Mouse (Mus musculus) hindbrain, embryonic 16.5 days (tissue): ENCODE measurements around the gene Bcl2a1c. TPM values are rescaled to one million over a fixed set of nuclear protein-coding genes. Genes with fewer than 3 reads are reported as not detected.
"Not testable (repeated sequence)": the region's sequence is repeated elsewhere in the genome, so short reads cannot be mapped to it uniquely, and the experiment has no call there.

Experiments
- ATAC-seq: fragments of 200-750 bp; cut with Nextera tagmentation; 2 replicates; pipeline ENCODE4 v1.8.0; 2017; ENCODE audit warnings: moderate TSS enrichment, moderate library complexity
- H3K27ac ChIP-seq: fragments of 300-500 bp; sonication (generic); 2 replicates; pipeline ENCODE4 v1.5.1; 2014; ENCODE audit warnings: low read depth, mild to moderate bottlenecking, control low read depth, low read length, moderate library complexity
- H3K27me3 ChIP-seq: fragments of 300-500 bp; sonication (generic); replicated peaks from 2 replicates; pipeline ENCODE4 v1.6.1; 2014; ENCODE audit warnings: low read length; ENCODE audit not compliant: control insufficient read depth, insufficient read depth
- H3K36me3 ChIP-seq: fragments of 300-500 bp; sonication (generic); 2 replicates; pipeline ENCODE4 v1.6.1; 2014; ENCODE audit warnings: mild to moderate bottlenecking, low read length, moderate library complexity, mixed read lengths; ENCODE audit not compliant: control insufficient read depth, insufficient read depth
- H3K4me1 ChIP-seq: fragments of 300-500 bp; sonication (generic); 2 replicates; pipeline ENCODE4 v1.6.1; 2014; ENCODE audit warnings: low read depth, low read length; ENCODE audit not compliant: control insufficient read depth, insufficient read depth
- H3K4me2 ChIP-seq: fragments of 300-500 bp; sonication (generic); 2 replicates; pipeline ENCODE4 v1.6.1; 2014; ENCODE audit warnings: mild to moderate bottlenecking, low read length, control low read depth, moderate library complexity
- H3K4me3 ChIP-seq: fragments of 300-500 bp; sonication (generic); 2 replicates; pipeline ENCODE4 v1.5.1; 2014; ENCODE audit warnings: mild to moderate bottlenecking, low read length, control low read depth, moderate library complexity
- H3K9ac ChIP-seq: fragments of 300-500 bp; sonication (generic); 2 replicates; pipeline ENCODE4 v1.6.1; 2014; ENCODE audit warnings: low read depth, mild to moderate bottlenecking, control low read depth, low read length, moderate library complexity
- H3K9me3 ChIP-seq: fragments of 300-500 bp; sonication (generic); 2 replicates; pipeline ENCODE4 v1.6.1; 2014; ENCODE audit warnings: mild to moderate bottlenecking, low read length, moderate library complexity; ENCODE audit not compliant: control insufficient read depth
- WGBS: fragments of 180-500 bp; shearing (Covaris S2); extraction: QIAGEN DNeasy Blood & Tissue Kit; methylation state at CpG from one replicate; pipeline ENCODE4 v1.1.7; 2014; 5-methylcytosine and 5-hydroxymethylcytosine counted together
- polyA plus RNA-seq: library from polyadenylated mRNA; unstranded; fragments of >200 nt; fragmentation: Nextera tagmentation; extraction: Ambion mirVana; gene quantifications from 2 replicates; pipeline ENCODE4 v1.2.1, GENCODE M21; 2015

The Bcl2a1c gene
- polyA plus RNA-seq, 1 experiment from 2014 or later: not detected

GRCm38 (mm10) chr9:114371717-114372116 is 41.8 kb downstream of the Bcl2a1c start:
- 27% methylated on average over 5 of the region's 5 CpGs for WGBS
- not testable (repeated sequence) for H3K4me1 ChIP-seq, ATAC-seq, H3K9me3 ChIP-seq, H3K4me2 ChIP-seq, H3K9ac ChIP-seq, H3K27me3 ChIP-seq, H3K36me3 ChIP-seq, H3K4me3 ChIP-seq, H3K27ac ChIP-seq

- no peaks in the 10 kb centered on the region for H3K36me3 ChIP-seq
- H3K9me3 ChIP-seq: no peaks in the 10 kb centered on the region
- H3K4me2 ChIP-seq: no peak overlapping the region
- no peak overlapping the region for H3K4me3 ChIP-seq
- no peaks in the 10 kb centered on the region for H3K4me1 ChIP-seq
- no peak overlapping the region for H3K9ac ChIP-seq
- WGBS: 92% methylated on average over 10 of the region's 10 CpGs
- no peak for ATAC-seq
- H3K27me3 ChIP-seq: no peaks in the 10 kb centered on the region
- no peak overlapping the region for H3K27ac ChIP-seq
Observed at GRCm38 (mm10) chr9:114375276-114375962, 45.5 kb downstream of the Bcl2a1c start.

GRCm38 (mm10) chr9:114377168-114377567 is 47.2 kb downstream of the Bcl2a1c start:
- Histone ChIP-seq H3K27me3 (no peaks in the 10 kb centered on the region), H3K4me1 (no peaks in the 10 kb centered on the region), H3K9me3 (no peaks in the 10 kb centered on the region), H3K36me3 (no peaks in the 10 kb centered on the region), H3K4me3 (no peak overlapping the region), H3K9ac (no peak overlapping the region), H3K27ac (no peak overlapping the region), H3K4me2 (no peak overlapping the region)
- WGBS: 96% methylated on average over 10 of the region's 10 CpGs
- no peak for ATAC-seq

GRCm38 (mm10) chr9:114379871-114380270 is 49.9 kb downstream of the Bcl2a1c start:
- no peak for ATAC-seq
- Histone ChIP-seq H3K9ac (no peak overlapping the region), H3K27ac (no peak overlapping the region), H3K36me3 (no peaks in the 10 kb centered on the region), H3K4me1 (no peaks in the 10 kb centered on the region), H3K4me2 (no peak overlapping the region), H3K27me3 (no peaks in the 10 kb centered on the region), H3K4me3 (no peak overlapping the region), H3K9me3 (no peaks in the 10 kb centered on the region)
- WGBS: 93% methylated on average over 12 of the region's 12 CpGs

Other genes starting within 250 kb of the Bcl2a1c start
- gene Crtap, start 60.5 kb downstream of the Bcl2a1c start, polyA plus RNA-seq: 31.5 and 34.6 TPM in 2 replicates
- gene Glb1, start 70.9 kb downstream of the Bcl2a1c start, polyA plus RNA-seq: 37.5 and 40.1 TPM in 2 replicates
- 10.5 and 10.6 TPM in 2 replicates for gene Tmppe, start 71.0 kb downstream of the Bcl2a1c start, polyA plus RNA-seq
- not detected in 2 replicates for gene Ccr4, start 174.8 kb downstream of the Bcl2a1c start, polyA plus RNA-seq
- not detected in 2 replicates for gene C130032M10Rik, start 185.6 kb downstream of the Bcl2a1c start, polyA plus RNA-seq
- 0.14 and 0.24 TPM in 2 replicates for gene Trim71, start 234.2 kb downstream of the Bcl2a1c start, polyA plus RNA-seq